Mouse (Mus musculus): ENCODE measurements at regions not wholly inside any gene's neighbourhood (a gene's known extent, or its start where the extent isn't known, plus 50 kb on each side); places are given as distances from the start of the nearest gene placed in this dataset.

- no peak overlapping the region for H3K9ac ChIP-seq (replicated peaks; ENCODE audit: low read depth, low read length)
- WGBS = 72% methylated on average over 1 of the region's 1 CpGs
- no peak for ATAC-seq (ENCODE audit: low read depth)
Measured at GRCm38 (mm10) chr3:10823022-10823421, 487.5 kb upstream of the Gm38303 start.

DNA sequence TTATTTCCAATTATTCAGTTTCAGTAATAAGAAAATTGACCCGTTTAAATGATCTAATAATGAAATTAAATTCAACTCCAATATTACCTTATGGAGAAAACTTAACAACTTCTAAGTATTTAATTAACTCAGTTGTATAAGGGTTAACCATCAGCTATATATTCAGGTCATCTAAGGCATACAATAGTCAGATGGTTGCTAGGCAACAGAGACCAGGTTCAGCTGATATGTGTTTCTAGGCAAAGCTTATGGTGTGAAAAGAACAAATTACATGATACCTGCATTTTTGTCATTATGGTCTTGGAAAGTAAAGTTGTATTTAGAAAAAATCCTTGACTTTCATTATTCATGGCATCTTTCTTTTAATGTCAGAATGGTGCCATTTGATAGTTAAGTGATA lies 487.1 kb upstream of the Gm38303 start:
- no peak for ATAC-seq (ENCODE audit: low read depth)
- 79% methylated on average over 1 of the region's 1 CpGs for WGBS

More at GRCm38 (mm10) chr3:10823022-10823421, 487.5 kb upstream of the Gm38303 start:
- no peak overlapping the region for H3K27ac ChIP-seq (ENCODE audit: low read depth, low read length)
- no peaks in the 10 kb centered on the region for H3K27me3 ChIP-seq (ENCODE audit: control insufficient read depth, insufficient read depth, low read length)
- H3K9me3 ChIP-seq (ENCODE audit: control insufficient read depth, low read length) = no peaks in the 10 kb centered on the region
- H3K4me2 ChIP-seq (ENCODE audit: low read depth, low read length) = no peak overlapping the region
- no peaks in the 10 kb centered on the region for H3K36me3 ChIP-seq (ENCODE audit: control insufficient read depth, insufficient read depth, low read length)
- H3K4me1 ChIP-seq (ENCODE audit: control insufficient read depth, insufficient read depth, low read length) = no peaks in the 10 kb centered on the region
- no peak overlapping the region for H3K4me3 ChIP-seq (ENCODE audit: low read depth, low read length)

GRCm38 (mm10) chr3:10776258-10776995 lies 440.9 kb upstream of the Gm38303 start:
- ATAC-seq (ENCODE audit: low read depth) = peak; percentile 89
- H3K27ac ChIP-seq (ENCODE audit: low read depth, low read length) = no peak overlapping the region
- no peaks in the 10 kb centered on the region for H3K27me3 ChIP-seq (ENCODE audit: control insufficient read depth, insufficient read depth, low read length)
- no peaks in the 10 kb centered on the region for H3K4me1 ChIP-seq (ENCODE audit: control insufficient read depth, insufficient read depth, low read length)
- H3K9ac ChIP-seq (replicated peaks; ENCODE audit: low read depth, low read length) = no peak overlapping the region
- H3K4me3 ChIP-seq (ENCODE audit: low read depth, low read length) = no peak overlapping the region
- H3K9me3 ChIP-seq (ENCODE audit: control insufficient read depth, low read length) = no peaks in the 10 kb centered on the region
- no peaks in the 10 kb centered on the region for H3K36me3 ChIP-seq (ENCODE audit: control insufficient read depth, insufficient read depth, low read length)
- WGBS = 13% methylated on average over 10 of the region's 10 CpGs
- 0 out of 2 replicates have a peak overlapping the region, but pooled peaks have one; percentile 11 for H3K4me2 ChIP-seq (ENCODE audit: low read depth, low read length)

More for the DNA sequence above, 487.1 kb upstream of the Gm38303 start:
- Histone ChIP-seq H3K4me3 (ENCODE audit: low read depth, low read length) (no peak overlapping the region), H3K9ac (replicated peaks; ENCODE audit: low read depth, low read length) (no peak overlapping the region), H3K27me3 (ENCODE audit: control insufficient read depth, insufficient read depth, low read length) (no peaks in the 10 kb centered on the region), H3K4me1 (ENCODE audit: control insufficient read depth, insufficient read depth, low read length) (no peaks in the 10 kb centered on the region), H3K4me2 (ENCODE audit: low read depth, low read length) (no peak overlapping the region), H3K27ac (ENCODE audit: low read depth, low read length) (no peak overlapping the region), H3K36me3 (ENCODE audit: control insufficient read depth, insufficient read depth, low read length) (no peaks in the 10 kb centered on the region), H3K9me3 (ENCODE audit: control insufficient read depth, low read length) (no peaks in the 10 kb centered on the region)

Measured in neural tube, embryonic 14.5 days (tissue).